Mouse (Mus musculus): ENCODE results near the gene Cd200r2.

DNA sequence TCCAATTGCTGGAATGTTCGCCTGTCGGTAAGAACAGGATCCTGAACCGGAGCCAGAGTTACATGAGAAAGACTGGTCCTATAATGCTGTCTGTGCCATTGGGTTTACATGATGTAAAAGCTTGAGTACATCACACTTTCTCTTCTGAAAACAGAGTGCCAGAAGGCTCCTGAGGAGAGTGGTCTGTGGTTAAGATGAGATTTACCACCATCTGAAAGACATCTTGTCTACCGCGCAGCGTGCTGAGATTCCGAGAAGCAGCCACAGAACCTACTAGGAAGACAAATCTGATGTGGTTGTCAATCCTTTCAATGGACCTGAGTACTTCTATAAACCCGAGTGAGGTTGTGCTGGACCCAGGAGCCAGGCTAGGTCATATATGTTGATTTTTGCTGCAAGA is 98.5 kb downstream of the Cd200r2 start:
- no peak for TF ChIP-seq CTCF (IDR thresholded peaks at IDR 0.05; ENCODE audit: extremely low read depth, insufficient read depth, insufficient read length, insufficient replicate concordance)
- no peak for TF ChIP-seq POLR2A (IDR thresholded peaks at IDR 0.05; ENCODE audit: low read depth, low read length)

Data from spleen, adult 2 months (tissue).